Mouse (Mus musculus) myocyte (in vitro differentiated cells): ENCODE results near the gene Tmprss4. TPM values are rescaled to one million over a fixed set of nuclear protein-coding genes. Genes with fewer than 3 reads are reported as not detected.

ENCODE experiments used
- H3K27me3 ChIP-seq: one replicate; pipeline ENCODE4 v1.6.1; 2011; ENCODE audit not compliant: control insufficient read depth, insufficient read depth, insufficient read length
- H3K36me3 ChIP-seq: one replicate; pipeline ENCODE4 v1.6.1; 2011; ENCODE audit not compliant: control insufficient read depth, insufficient read depth
- H3K4me2 ChIP-seq: one replicate; pipeline ENCODE4 v1.6.1; 2011; ENCODE audit warnings: low read depth, control low read depth
- H3K4me3 ChIP-seq: one replicate; pipeline ENCODE4 v1.5.1; 2011; ENCODE audit warnings: mild to moderate bottlenecking, control low read depth, moderate library complexity
- H3K79me2 ChIP-seq: one replicate; pipeline ENCODE4 v1.6.1; 2011; ENCODE audit not compliant: control insufficient read depth, insufficient read depth
- H3ac ChIP-seq: one replicate; pipeline ENCODE4 v1.6.1; 2011; ENCODE audit not compliant: control insufficient read depth, insufficient read length
- CEBPB ChIP-seq: IDR thresholded peaks from 2 replicates; pipeline ENCODE4 v1.6.1; 2011; ENCODE audit warnings: mild to moderate bottlenecking, moderate library complexity; ENCODE audit not compliant: poor library complexity, insufficient read depth, severe bottlenecking
- E2F4 ChIP-seq: IDR thresholded peaks from one replicate; pipeline ENCODE4 v1.6.1; 2011; ENCODE audit warnings: mild to moderate bottlenecking, control low read depth, moderate library complexity; ENCODE audit not compliant: insufficient read depth
- MAX ChIP-seq: IDR thresholded peaks from one replicate; pipeline ENCODE4 v1.6.1; 2011; ENCODE audit warnings: low read depth, mild to moderate bottlenecking, control low read depth
- MYOD1 ChIP-seq, 3 experiments: IDR thresholded peaks; one replicate each; pipeline ENCODE4 v1.6.1; 2011; ENCODE audit warnings: control low read depth in 2 of 3, low read depth in 2 of 3, mild to moderate bottlenecking in 2 of 3, moderate library complexity in 1 of 3; ENCODE audit not compliant: insufficient read length in 2 of 3, control insufficient read depth in 1 of 3
- MYOG ChIP-seq, 3 experiments: IDR thresholded peaks; one replicate each; pipeline ENCODE4 v1.6.1; 2011; ENCODE audit warnings: control low read depth in 2 of 3, low read depth in 2 of 3, mild to moderate bottlenecking in 2 of 3; ENCODE audit not compliant: insufficient read length in 2 of 3, control insufficient read depth in 1 of 3, insufficient read depth in 1 of 3
- POLR2A ChIP-seq: IDR thresholded peaks from one replicate; pipeline ENCODE4 v1.6.1; 2011; ENCODE audit warnings: low read depth, mild to moderate bottlenecking, control low read depth, moderate library complexity; ENCODE audit not compliant: insufficient read length
- POLR2AphosphoS2 ChIP-seq: IDR thresholded peaks from one replicate; pipeline ENCODE4 v1.6.1; 2011; ENCODE audit warnings: low read depth, control low read depth; ENCODE audit not compliant: insufficient read length
- REST ChIP-seq: IDR thresholded peaks from one replicate; pipeline ENCODE4 v1.6.1; 2011; ENCODE audit warnings: mild to moderate bottlenecking, control low read depth, moderate library complexity; ENCODE audit not compliant: insufficient read depth, insufficient read length
- SRF ChIP-seq: IDR thresholded peaks from one replicate; pipeline ENCODE4 v1.6.1; 2011; ENCODE audit warnings: low read depth; ENCODE audit not compliant: control insufficient read depth, insufficient read length
- TCF12 ChIP-seq: IDR thresholded peaks from one replicate; pipeline ENCODE4 v1.6.1; 2011; ENCODE audit warnings: mild to moderate bottlenecking, control low read depth; ENCODE audit not compliant: poor library complexity, insufficient read depth, severe bottlenecking
- TCF3 ChIP-seq: IDR thresholded peaks from one replicate; pipeline ENCODE4 v1.6.1; 2011; ENCODE audit warnings: low read depth, control low read depth; ENCODE audit not compliant: insufficient read length
- USF1 ChIP-seq: IDR thresholded peaks from one replicate; pipeline ENCODE4 v1.6.1; 2011; ENCODE audit warnings: low read depth, mild to moderate bottlenecking, control low read depth, moderate library complexity
- polyA plus RNA-seq: library from polyadenylated mRNA; unstranded; fragments of >200 nt; fragmentation: generic; extraction: Trizol; gene quantifications from one replicate; pipeline ENCODE4 v1.2.1, GENCODE M21; 2012; ENCODE audit warnings: missing spikeins

Tmprss4 gene
- polyA plus RNA-seq, 1 experiment = not detected

DNA sequence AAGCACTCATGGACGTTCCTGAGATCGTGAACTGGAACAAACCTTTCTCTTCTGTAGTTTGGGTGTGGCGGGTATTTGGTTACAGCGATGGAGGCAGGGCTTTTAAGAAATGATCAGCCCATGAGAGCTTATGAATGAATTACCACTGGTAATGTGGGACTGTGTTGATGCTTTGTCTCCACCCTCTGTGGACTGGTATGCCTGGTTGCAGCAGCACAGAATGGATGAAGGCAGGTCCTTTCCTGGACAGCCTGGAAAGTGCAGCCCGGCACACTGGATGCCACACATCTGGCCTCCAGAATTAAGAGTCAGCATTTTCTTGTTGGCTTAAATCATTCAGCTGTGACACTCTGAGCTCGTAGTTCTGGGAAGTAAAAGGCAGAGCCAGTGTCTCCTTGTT is 8.1 kb upstream of the Tmprss4 start:
- Histone ChIP-seq H3ac (no peak overlapping the region), H3K79me2 (no peaks in the 10 kb centered on the region), H3K27me3 (peaks cover 5% of the 10 kb centered on the region), H3K4me3 (no peak overlapping the region), H3K36me3 (no peaks in the 10 kb centered on the region), H3K4me2 (no peak overlapping the region)
- TF ChIP-seq SRF (no peak), POLR2A (no peak), MYOD1 (IDR thresholded peaks at IDR 0.05; ENCODE audit: control insufficient read depth in 1 of 3, insufficient read length in 2 of 3, low read depth in 2 of 3) (no peak), TCF12 (no peak), REST (no peak), POLR2AphosphoS2 (no peak), MAX (no peak), TCF3 (no peak), E2F4 (no peak)

DNA sequence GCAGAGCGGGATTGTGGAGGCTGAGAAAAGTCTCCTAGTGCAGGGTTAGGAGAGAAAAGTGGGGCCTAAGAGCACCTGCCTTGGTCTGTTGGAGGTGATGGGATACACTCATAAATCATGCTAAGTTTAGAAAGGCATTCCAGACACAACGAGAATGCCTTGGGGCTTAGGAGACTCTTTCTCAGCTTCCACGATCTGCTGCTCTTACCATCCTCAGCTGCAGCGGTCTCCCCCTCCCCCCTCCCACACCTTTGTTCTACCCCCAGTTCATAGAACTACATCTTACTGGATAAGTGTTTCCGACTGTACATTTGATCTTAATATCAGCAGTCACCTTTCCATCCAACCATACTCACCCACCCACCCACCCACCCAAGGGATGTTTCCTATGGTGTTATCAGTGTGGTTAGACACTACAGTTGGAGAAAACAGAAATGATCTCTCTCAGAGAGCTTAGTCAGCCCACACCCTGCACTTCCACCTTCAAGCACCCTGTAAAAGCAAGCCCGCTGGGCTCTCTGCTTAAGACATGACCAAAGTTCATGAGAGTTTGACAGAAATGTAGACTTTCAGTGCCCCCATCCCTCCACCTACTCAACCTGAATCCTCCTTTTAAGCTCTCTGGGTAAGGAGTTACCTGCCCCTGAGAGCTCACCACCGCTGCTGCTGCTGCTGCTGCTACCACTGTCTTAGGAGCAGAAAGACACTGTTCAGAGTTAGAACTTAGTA is 3.3 kb upstream of the Tmprss4 start:
- Histone ChIP-seq H3K36me3 (no peaks in the 10 kb centered on the region), H3K4me2 (no peak overlapping the region), H3K27me3 (peaks cover 11% of the 10 kb centered on the region), H3ac (no peak overlapping the region), H3K79me2 (no peaks in the 10 kb centered on the region), H3K4me3 (no peak overlapping the region)
- TF ChIP-seq MYOG (IDR thresholded peaks at IDR 0.05; ENCODE audit: control insufficient read depth in 1 of 3, insufficient read depth in 1 of 3, insufficient read length in 2 of 3, low read depth in 2 of 3) (no peak), MYOD1 (IDR thresholded peaks at IDR 0.05; ENCODE audit: control insufficient read depth in 1 of 3, insufficient read length in 2 of 3, low read depth in 2 of 3) (no peak), POLR2A (no peak), MAX (no peak), CEBPB (no peak), TCF12 (no peak), USF1 (no peak), POLR2AphosphoS2 (no peak), SRF (no peak), TCF3 (no peak), REST (no peak), E2F4 (no peak)

DNA sequence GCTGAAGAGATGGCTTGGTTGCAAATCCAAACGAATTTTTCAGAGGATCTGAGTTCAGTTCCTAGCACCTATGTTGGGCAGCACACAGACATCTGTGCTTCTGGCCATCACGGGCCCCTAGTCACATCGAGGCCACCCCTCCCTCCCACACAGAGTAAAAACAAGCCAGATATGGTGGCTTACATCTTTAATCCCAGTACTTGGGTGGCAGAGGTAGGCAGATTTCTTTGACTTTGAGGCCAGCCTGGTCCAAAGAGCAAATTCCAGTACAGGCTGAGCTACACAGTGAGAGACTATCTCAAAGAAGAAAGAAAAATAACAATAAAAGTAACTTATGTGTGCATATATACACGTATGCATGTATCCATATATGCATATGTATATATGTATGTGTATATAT is 2.2 kb upstream of the Tmprss4 start:
- Histone ChIP-seq H3K4me3 (no peak overlapping the region), H3K36me3 (no peaks in the 10 kb centered on the region), H3K27me3 (peaks cover 11% of the 10 kb centered on the region), H3ac (no peak overlapping the region), H3K79me2 (no peaks in the 10 kb centered on the region), H3K4me2 (no peak overlapping the region)
- no peak for TF ChIP-seq REST
- no peak for TF ChIP-seq MYOG (IDR thresholded peaks at IDR 0.05; ENCODE audit: control insufficient read depth in 1 of 3, insufficient read depth in 1 of 3, insufficient read length in 2 of 3, low read depth in 2 of 3)
- no peak for TF ChIP-seq TCF3
- no peak for TF ChIP-seq POLR2A
- TF ChIP-seq E2F4 = no peak
- TF ChIP-seq TCF12 = no peak
- TF ChIP-seq USF1 = no peak
- no peak for TF ChIP-seq CEBPB
- no peak for TF ChIP-seq MAX
- TF ChIP-seq POLR2AphosphoS2 = no peak
- no peak for TF ChIP-seq MYOD1 (IDR thresholded peaks at IDR 0.05; ENCODE audit: control insufficient read depth in 1 of 3, insufficient read length in 2 of 3, low read depth in 2 of 3)
- TF ChIP-seq SRF = no peak

DNA sequence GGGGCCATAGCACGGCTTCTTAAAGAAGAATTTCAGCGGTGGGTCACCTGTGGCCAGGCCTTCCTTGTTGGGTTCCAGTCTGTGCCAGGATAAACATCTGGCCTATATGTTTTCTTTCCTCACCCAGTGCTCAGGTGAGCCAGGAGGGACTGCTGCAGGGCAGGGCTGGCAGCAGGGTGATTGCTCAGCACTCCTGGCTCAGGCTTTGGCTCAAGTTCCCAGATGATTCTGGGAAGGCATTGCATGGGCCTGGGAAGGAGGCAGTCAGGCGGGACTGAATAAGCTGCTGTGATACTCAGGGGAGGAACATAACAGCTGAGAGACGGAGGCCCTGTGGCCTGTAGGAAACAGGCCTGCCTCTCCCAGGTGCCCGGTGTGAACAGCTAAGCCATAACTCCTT is 1.3 kb upstream of the Tmprss4 start:
- TF ChIP-seq POLR2AphosphoS2 (no peak), CEBPB (no peak), MYOG (IDR thresholded peaks at IDR 0.05; ENCODE audit: control insufficient read depth in 1 of 3, insufficient read depth in 1 of 3, insufficient read length in 2 of 3, low read depth in 2 of 3) (no peak), SRF (no peak), TCF3 (no peak), USF1 (no peak), POLR2A (no peak), MYOD1 (IDR thresholded peaks at IDR 0.05; ENCODE audit: control insufficient read depth in 1 of 3, insufficient read length in 2 of 3, low read depth in 2 of 3) (no peak), MAX (no peak), REST (no peak)
- H3K79me2 ChIP-seq = no peaks in the 10 kb centered on the region
- no peak overlapping the region for H3ac ChIP-seq
- H3K36me3 ChIP-seq = no peaks in the 10 kb centered on the region
- no peak overlapping the region for H3K4me3 ChIP-seq
- peaks cover 11% of the 10 kb centered on the region for H3K27me3 ChIP-seq
- no peak overlapping the region for H3K4me2 ChIP-seq
